Mouse (Mus musculus): ENCODE data around the gene Ap4m1. TPM values are rescaled to one million over a fixed set of nuclear protein-coding genes. Genes with fewer than 3 reads are reported as not detected.
"Not testable (repeated sequence)": the region's sequence is repeated elsewhere in the genome, so short reads cannot be mapped to it uniquely, and the experiment has no call there.

Gene Ap4m1
- polyA plus RNA-seq, 1 experiment, result 20.2 TPM

- Histone ChIP-seq H3K36me3 (ENCODE audit: control insufficient read depth, insufficient read depth, low read length) (no peaks in the 10 kb centered on the region), H3K27me3 (ENCODE audit: control insufficient read depth, insufficient read depth, low read length) (no peaks in the 10 kb centered on the region), H3K4me1 (ENCODE audit: control insufficient read depth, insufficient read depth, insufficient read length) (peaks cover 5% of the 10 kb centered on the region; the same call in 1 of the 2 replicates), H3K4me3 (ENCODE audit: extremely low read depth, insufficient read depth, insufficient read length) (peak overlapping the region; percentile 93), H3K27ac (ENCODE audit: insufficient read depth, low read length) (peak overlapping the region; percentile 86)
- no peak for DNase-seq (ENCODE audit: low read depth in 1 of 2, low spot score in 2 of 2)
- WGBS, result 3% methylated on average over 29 of the region's 29 CpGs
- TF ChIP-seq CTCF (IDR thresholded peaks at IDR 0.05; ENCODE audit: extremely low read depth, insufficient read depth, insufficient read length, insufficient replicate concordance), result no peak
- TF ChIP-seq POLR2A (IDR thresholded peaks at IDR 0.05; ENCODE audit: low read depth, low read length), result no peak
These were observed 23.0 kb downstream of the Ap4m1 start for GRCm38 (mm10) chr5:138194755-138195345.

GRCm38 (mm10) chr5:138195463-138195862 lies 23.7 kb downstream of the Ap4m1 start:
- TF ChIP-seq POLR2A (IDR thresholded peaks at IDR 0.05; ENCODE audit: low read depth, low read length) (no peak), CTCF (IDR thresholded peaks at IDR 0.05; ENCODE audit: extremely low read depth, insufficient read depth, insufficient read length, insufficient replicate concordance) (no peak)
- Histone ChIP-seq H3K36me3 (ENCODE audit: control insufficient read depth, insufficient read depth, low read length) (no peaks in the 10 kb centered on the region), H3K27ac (ENCODE audit: insufficient read depth, low read length) (no peak overlapping the region), H3K4me3 (ENCODE audit: extremely low read depth, insufficient read depth, insufficient read length) (no peak overlapping the region), H3K4me1 (ENCODE audit: control insufficient read depth, insufficient read depth, insufficient read length) (peaks cover 5% of the 10 kb centered on the region; the same call in 1 of the 2 replicates), H3K27me3 (ENCODE audit: control insufficient read depth, insufficient read depth, low read length) (no peaks in the 10 kb centered on the region)
- DNase-seq (ENCODE audit: low read depth in 1 of 2, low spot score in 2 of 2), result no peak
- 54% methylated on average over 7 of the region's 7 CpGs for WGBS

- TF ChIP-seq POLR2A (IDR thresholded peaks at IDR 0.05; ENCODE audit: low read depth, low read length), result no peak
- DNase-seq (ENCODE audit: low read depth in 1 of 2, low spot score in 2 of 2), result no peak
- 8% methylated on average over 1 of the region's 1 CpGs for WGBS
- no peak overlapping the region for H3K4me3 ChIP-seq (ENCODE audit: extremely low read depth, insufficient read depth, insufficient read length)
- no peaks in the 10 kb centered on the region for H3K27me3 ChIP-seq (ENCODE audit: control insufficient read depth, insufficient read depth, low read length)
- no peaks in the 10 kb centered on the region for H3K36me3 ChIP-seq (ENCODE audit: control insufficient read depth, insufficient read depth, low read length)
- H3K4me1 ChIP-seq (ENCODE audit: control insufficient read depth, insufficient read depth, insufficient read length), result peaks cover 5% of the 10 kb centered on the region; the same call in 1 of the 2 replicates
- no peak overlapping the region for H3K27ac ChIP-seq (ENCODE audit: insufficient read depth, low read length)
These were observed 27.8 kb downstream of the Ap4m1 start for GRCm38 (mm10) chr5:138199576-138199975.

- DNase-seq (ENCODE audit: low read depth in 1 of 2, low spot score in 2 of 2), result no peak
- Histone ChIP-seq H3K27ac (ENCODE audit: insufficient read depth, low read length) (no peak overlapping the region), H3K4me3 (ENCODE audit: extremely low read depth, insufficient read depth, insufficient read length) (no peak overlapping the region), H3K27me3 (ENCODE audit: control insufficient read depth, insufficient read depth, low read length) (no peaks in the 10 kb centered on the region), H3K36me3 (ENCODE audit: control insufficient read depth, insufficient read depth, low read length) (no peaks in the 10 kb centered on the region), H3K4me1 (ENCODE audit: control insufficient read depth, insufficient read depth, insufficient read length) (no peaks in the 10 kb centered on the region)
- no peak for TF ChIP-seq CTCF (IDR thresholded peaks at IDR 0.05; ENCODE audit: extremely low read depth, insufficient read depth, insufficient read length, insufficient replicate concordance)
- TF ChIP-seq POLR2A (IDR thresholded peaks at IDR 0.05; ENCODE audit: low read depth, low read length), result no peak
- 93% methylated on average over 3 of the region's 3 CpGs for WGBS
These were observed 30.3 kb downstream of the Ap4m1 start for GRCm38 (mm10) chr5:138202086-138202485.

GRCm38 (mm10) chr5:138207253-138207652 lies 35.5 kb downstream of the Ap4m1 start:
- Histone ChIP-seq H3K36me3 (ENCODE audit: control insufficient read depth, insufficient read depth, low read length) (no peaks in the 10 kb centered on the region), H3K4me3 (ENCODE audit: extremely low read depth, insufficient read depth, insufficient read length) (no peak overlapping the region), H3K4me1 (ENCODE audit: control insufficient read depth, insufficient read depth, insufficient read length) (no peaks in the 10 kb centered on the region), H3K27ac (ENCODE audit: insufficient read depth, low read length) (no peak overlapping the region), H3K27me3 (ENCODE audit: control insufficient read depth, insufficient read depth, low read length) (no peaks in the 10 kb centered on the region)
- no peak for DNase-seq (ENCODE audit: low read depth in 1 of 2, low spot score in 2 of 2)
- 78% methylated on average over 1 of the region's 1 CpGs for WGBS
- TF ChIP-seq POLR2A (IDR thresholded peaks at IDR 0.05; ENCODE audit: low read depth, low read length) (no peak), CTCF (IDR thresholded peaks at IDR 0.05; ENCODE audit: extremely low read depth, insufficient read depth, insufficient read length, insufficient replicate concordance) (no peak)

GRCm38 (mm10) chr5:138207873-138208272 lies 36.1 kb downstream of the Ap4m1 start:
- WGBS, result 86% methylated on average over 4 of the region's 4 CpGs
- no peaks in the 10 kb centered on the region for H3K27me3 ChIP-seq (ENCODE audit: control insufficient read depth, insufficient read depth, low read length)
- no peaks in the 10 kb centered on the region for H3K36me3 ChIP-seq (ENCODE audit: control insufficient read depth, insufficient read depth, low read length)
- H3K4me3 ChIP-seq (ENCODE audit: extremely low read depth, insufficient read depth, insufficient read length), result no peak overlapping the region
- H3K4me1 ChIP-seq (ENCODE audit: control insufficient read depth, insufficient read depth, insufficient read length), result no peaks in the 10 kb centered on the region
- DNase-seq (ENCODE audit: low read depth in 1 of 2, low spot score in 2 of 2), result no peak
- H3K27ac ChIP-seq (ENCODE audit: insufficient read depth, low read length), result no peak overlapping the region
- TF ChIP-seq CTCF (IDR thresholded peaks at IDR 0.05; ENCODE audit: extremely low read depth, insufficient read depth, insufficient read length, insufficient replicate concordance), result no peak
- no peak for TF ChIP-seq POLR2A (IDR thresholded peaks at IDR 0.05; ENCODE audit: low read depth, low read length)

- not testable (repeated sequence) for H3K27me3 ChIP-seq (ENCODE audit: control insufficient read depth, insufficient read depth, low read length); H3K4me3 ChIP-seq (ENCODE audit: extremely low read depth, insufficient read depth, insufficient read length); H3K4me1 ChIP-seq (ENCODE audit: control insufficient read depth, insufficient read depth, insufficient read length); DNase-seq (ENCODE audit: low read depth in 1 of 2, low spot score in 2 of 2); H3K36me3 ChIP-seq (ENCODE audit: control insufficient read depth, insufficient read depth, low read length); H3K27ac ChIP-seq (ENCODE audit: insufficient read depth, low read length)
- 86% methylated on average over 13 of the region's 13 CpGs for WGBS
These were observed 44.8 kb downstream of the Ap4m1 start for GRCm38 (mm10) chr5:138216632-138217031.
